Mouse (Mus musculus): ENCODE measurements around the gene Acbd6. TPM values are rescaled to one million over a fixed set of nuclear protein-coding genes. Genes with fewer than 3 reads are reported as not detected.

Gene Acbd6
- total RNA-seq (2017), result 26.7 and 36.8 TPM in 2 replicates

DNA sequence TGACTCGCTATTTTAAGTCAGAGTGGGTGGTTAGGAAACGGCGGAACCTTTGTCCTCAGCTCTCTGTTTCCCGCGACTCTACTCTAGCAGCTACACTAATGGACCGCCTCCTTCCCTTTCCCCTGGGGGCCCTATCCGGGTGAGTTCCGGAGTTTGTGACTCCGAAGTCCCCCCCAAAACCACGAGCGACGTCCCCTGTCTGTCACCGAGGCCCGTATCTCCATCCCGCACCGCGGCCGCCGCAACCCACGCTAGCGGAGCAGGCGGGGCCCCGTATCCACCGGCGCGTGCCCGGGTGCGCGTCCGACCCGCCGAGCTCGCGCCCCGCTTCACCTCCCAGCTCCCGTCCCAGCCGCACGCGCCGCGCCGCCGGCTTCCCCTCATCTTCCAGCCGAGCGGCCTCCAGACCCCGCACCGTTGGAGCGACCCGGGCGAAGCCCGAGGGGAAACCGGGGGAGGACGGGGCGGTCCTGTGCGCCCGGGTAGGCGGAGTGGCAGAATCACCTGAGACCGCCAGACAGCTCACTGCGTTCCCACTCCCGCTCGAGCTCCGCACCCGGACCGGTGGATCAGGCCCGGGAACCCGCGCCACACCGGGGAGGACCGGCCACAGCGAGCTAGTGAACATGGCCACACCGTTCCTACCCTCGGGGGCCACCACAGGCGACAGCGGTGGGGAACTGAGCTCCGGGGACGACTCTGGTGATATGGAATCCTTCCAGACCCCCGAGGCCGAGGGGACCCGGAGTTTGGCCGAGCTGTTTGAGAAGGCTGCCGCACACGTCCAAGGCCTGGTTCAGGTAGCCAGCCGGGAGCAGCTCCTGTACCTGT, at the start of gene Acbd6:
Gene Acbd6 (plus strand): TSS at position 109 of the 831 bp plus-strand sequence.
- peak; percentile 77 to 87 for ATAC-seq (replicated peaks in 1 of 2; ENCODE audit: insufficient read depth in 1 of 2, low FRiP score in 2 of 2, low TSS enrichment in 1 of 2, low read depth in 1 of 2, poor library complexity in 2 of 2, severe bottlenecking in 2 of 2)

DNA sequence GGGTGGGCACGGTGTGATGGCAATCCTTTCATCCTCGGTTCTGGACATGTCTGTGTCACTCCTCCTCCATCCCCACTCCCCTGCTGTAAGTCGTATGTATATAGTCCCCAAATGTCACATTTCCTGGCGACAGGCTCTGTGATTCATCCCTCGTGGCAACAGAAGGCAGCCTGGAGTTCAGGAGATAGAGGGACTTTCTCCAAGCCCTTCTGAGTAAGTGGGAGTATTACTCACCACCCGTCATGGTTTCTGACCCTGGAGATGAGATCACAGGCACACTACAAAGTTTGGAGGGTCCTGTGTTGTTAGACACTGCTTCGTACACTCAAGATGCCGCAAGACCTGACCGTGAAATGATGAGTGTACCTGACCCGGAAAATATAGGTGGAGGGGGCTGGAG, 47.7 kb upstream of the Acbd6 start:
- no peak for ATAC-seq (replicated peaks in 1 of 2; ENCODE audit: insufficient read depth in 1 of 2, low FRiP score in 2 of 2, low TSS enrichment in 1 of 2, low read depth in 1 of 2, poor library complexity in 2 of 2, severe bottlenecking in 2 of 2)

- no peak for ATAC-seq (replicated peaks in 1 of 2; ENCODE audit: insufficient read depth in 1 of 2, low FRiP score in 2 of 2, low TSS enrichment in 1 of 2, low read depth in 1 of 2, poor library complexity in 2 of 2, severe bottlenecking in 2 of 2)
Measured at GRCm38 (mm10) chr1:155515866-155516265, 42.1 kb upstream of the Acbd6 start.

DNA sequence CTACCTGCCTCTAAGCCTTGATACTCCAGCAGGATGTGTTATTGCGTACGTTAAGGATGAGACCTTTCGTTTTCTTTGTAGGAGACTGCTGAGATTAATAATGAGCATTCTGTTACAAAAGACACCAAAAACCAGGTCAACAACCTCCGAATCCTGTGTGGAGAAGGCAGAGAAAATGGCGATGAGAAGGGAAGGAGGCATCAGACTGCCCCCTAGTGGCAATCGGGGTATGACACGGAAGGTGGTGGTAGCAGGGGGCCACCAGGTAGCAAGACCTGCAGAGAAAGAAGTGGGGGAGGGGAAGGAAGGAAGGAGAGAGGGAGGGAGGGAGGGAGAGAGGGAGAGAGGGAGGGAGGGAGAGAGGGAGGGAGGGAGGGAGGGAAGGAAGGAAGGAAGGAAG, 41.3 kb upstream of the Acbd6 start:
- ATAC-seq (replicated peaks in 1 of 2; ENCODE audit: insufficient read depth in 1 of 2, low FRiP score in 2 of 2, low TSS enrichment in 1 of 2, low read depth in 1 of 2, poor library complexity in 2 of 2, severe bottlenecking in 2 of 2), result no peak

DNA sequence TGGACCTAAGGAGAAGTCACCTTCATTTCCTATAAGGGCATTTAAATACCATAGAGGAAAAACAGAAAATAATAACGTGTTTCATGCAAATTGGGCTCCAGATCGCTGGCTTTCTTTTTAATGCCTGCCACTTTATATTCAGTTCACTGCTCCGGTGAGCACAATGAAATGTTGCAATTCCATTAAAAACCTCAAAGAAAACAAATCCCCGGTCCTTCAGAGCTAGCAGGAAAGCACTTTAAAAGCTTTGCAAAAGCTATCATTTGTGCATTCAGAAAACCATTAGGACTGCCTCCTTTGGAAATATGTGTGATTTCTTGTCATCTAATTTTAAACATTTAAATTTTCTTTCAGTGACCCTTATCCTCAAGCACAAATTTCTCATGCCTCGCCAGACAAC, 40.9 kb upstream of the Acbd6 start:
- no peak for ATAC-seq (replicated peaks in 1 of 2; ENCODE audit: insufficient read depth in 1 of 2, low FRiP score in 2 of 2, low TSS enrichment in 1 of 2, low read depth in 1 of 2, poor library complexity in 2 of 2, severe bottlenecking in 2 of 2)

GRCm38 (mm10) chr1:155520285-155520684, 37.6 kb upstream of the Acbd6 start:
- no peak for ATAC-seq (replicated peaks in 1 of 2; ENCODE audit: insufficient read depth in 1 of 2, low FRiP score in 2 of 2, low TSS enrichment in 1 of 2, low read depth in 1 of 2, poor library complexity in 2 of 2, severe bottlenecking in 2 of 2)

DNA sequence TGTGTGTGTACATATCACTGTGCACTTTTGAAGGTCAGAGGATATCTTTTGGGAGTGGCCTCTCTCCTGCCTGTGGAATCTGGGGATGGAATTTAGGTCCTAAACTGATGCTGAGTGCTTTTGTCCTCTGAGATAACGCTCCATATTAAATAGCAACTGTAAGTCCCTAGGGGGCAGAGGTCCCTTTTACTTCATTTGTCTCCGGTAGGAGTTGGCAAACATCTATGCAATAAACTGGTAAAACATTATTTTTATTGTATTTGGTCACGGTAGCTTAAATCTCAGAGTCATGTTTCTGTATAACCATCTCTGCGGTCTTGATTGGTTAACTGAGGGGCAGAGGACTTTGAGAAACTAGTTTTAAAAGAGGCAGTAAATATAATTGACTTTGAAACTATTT, 35.4 kb upstream of the Acbd6 start:
- no peak for ATAC-seq (replicated peaks in 1 of 2; ENCODE audit: insufficient read depth in 1 of 2, low FRiP score in 2 of 2, low TSS enrichment in 1 of 2, low read depth in 1 of 2, poor library complexity in 2 of 2, severe bottlenecking in 2 of 2)

DNA sequence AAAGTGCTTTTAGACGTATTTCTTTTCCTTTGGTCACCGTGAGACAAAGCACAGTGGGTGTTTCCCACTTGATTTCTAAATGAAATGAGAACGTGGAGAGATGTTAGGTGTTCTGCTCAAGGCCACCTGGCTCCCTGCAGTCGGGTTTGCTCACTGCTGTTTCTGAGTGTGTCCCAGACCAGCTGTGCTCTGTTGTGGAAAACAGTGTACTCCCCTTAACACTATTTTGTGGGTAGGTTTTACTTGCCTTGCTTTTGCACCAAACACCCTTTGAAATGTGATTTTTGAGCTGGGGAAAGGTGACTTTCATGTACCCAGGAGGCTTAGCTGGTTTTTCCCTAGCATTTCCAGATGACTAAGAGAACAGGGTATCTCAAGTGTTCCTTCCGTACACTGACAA, 31.7 kb upstream of the Acbd6 start:
- no peak for ATAC-seq (replicated peaks in 1 of 2; ENCODE audit: insufficient read depth in 1 of 2, low FRiP score in 2 of 2, low TSS enrichment in 1 of 2, low read depth in 1 of 2, poor library complexity in 2 of 2, severe bottlenecking in 2 of 2)

- ATAC-seq (replicated peaks in 1 of 2; ENCODE audit: insufficient read depth in 1 of 2, low FRiP score in 2 of 2, low TSS enrichment in 1 of 2, low read depth in 1 of 2, poor library complexity in 2 of 2, severe bottlenecking in 2 of 2), result no peak
Measured at GRCm38 (mm10) chr1:155527027-155527786, 30.7 kb upstream of the Acbd6 start.

DNA sequence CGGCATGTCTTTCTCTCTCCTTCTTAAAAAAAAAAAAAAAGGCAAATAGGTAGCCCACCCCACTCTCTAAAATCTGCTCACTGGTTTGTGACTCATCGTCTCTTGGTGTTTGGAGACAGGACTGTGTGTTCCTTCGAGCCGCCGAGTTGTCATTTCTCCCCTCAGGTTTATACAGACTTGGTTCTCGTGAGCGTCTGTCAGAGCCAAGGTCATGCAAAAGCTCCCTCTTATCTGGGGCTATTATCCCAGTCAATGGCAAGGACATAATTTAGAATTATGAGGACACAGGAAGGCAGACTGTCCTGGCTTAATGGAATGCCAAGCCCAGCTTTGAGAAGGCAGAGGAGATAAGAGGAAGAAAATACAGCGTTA, 30.1 kb upstream of the Acbd6 start:
- no peak for ATAC-seq (replicated peaks in 1 of 2; ENCODE audit: insufficient read depth in 1 of 2, low FRiP score in 2 of 2, low TSS enrichment in 1 of 2, low read depth in 1 of 2, poor library complexity in 2 of 2, severe bottlenecking in 2 of 2)

DNA sequence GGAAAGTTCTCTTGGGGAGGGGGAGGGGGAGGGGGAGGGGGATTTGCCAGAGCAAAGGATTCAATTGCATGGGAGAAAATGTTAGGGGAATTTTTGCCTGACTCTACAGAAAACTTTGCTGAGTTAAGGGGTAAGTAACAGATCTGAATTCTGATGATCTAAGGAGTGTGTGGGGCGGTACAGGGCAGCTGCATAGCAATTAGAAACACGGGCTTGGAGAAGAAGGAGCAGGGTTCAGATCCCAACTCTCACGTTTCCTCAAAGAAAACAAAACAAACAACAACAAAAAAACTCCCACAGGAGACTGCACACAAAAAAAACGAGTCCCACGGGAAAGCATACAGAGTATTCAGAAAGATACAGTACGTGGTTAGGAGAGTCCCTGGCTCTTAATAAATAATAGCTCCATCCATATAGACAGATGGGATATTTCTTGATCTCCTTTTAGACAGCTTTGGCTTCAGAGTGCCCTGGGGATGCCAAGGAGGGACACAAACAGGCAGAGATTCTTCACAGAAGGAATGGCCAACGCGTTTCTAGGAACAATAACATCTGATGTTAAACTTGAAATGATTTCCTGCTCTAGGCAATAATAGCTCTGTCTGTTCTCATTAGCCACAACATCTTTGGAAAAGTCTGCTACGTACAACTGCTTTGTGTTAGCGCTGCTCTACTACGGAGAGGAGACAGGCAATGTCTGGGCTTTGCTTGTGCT, 29.4 kb upstream of the Acbd6 start:
- ATAC-seq (replicated peaks in 1 of 2; ENCODE audit: insufficient read depth in 1 of 2, low FRiP score in 2 of 2, low TSS enrichment in 1 of 2, low read depth in 1 of 2, poor library complexity in 2 of 2, severe bottlenecking in 2 of 2), result no peak

GRCm38 (mm10) chr1:155529120-155529963, 28.6 kb upstream of the Acbd6 start:
- no peak for ATAC-seq (replicated peaks in 1 of 2; ENCODE audit: insufficient read depth in 1 of 2, low FRiP score in 2 of 2, low TSS enrichment in 1 of 2, low read depth in 1 of 2, poor library complexity in 2 of 2, severe bottlenecking in 2 of 2)

DNA sequence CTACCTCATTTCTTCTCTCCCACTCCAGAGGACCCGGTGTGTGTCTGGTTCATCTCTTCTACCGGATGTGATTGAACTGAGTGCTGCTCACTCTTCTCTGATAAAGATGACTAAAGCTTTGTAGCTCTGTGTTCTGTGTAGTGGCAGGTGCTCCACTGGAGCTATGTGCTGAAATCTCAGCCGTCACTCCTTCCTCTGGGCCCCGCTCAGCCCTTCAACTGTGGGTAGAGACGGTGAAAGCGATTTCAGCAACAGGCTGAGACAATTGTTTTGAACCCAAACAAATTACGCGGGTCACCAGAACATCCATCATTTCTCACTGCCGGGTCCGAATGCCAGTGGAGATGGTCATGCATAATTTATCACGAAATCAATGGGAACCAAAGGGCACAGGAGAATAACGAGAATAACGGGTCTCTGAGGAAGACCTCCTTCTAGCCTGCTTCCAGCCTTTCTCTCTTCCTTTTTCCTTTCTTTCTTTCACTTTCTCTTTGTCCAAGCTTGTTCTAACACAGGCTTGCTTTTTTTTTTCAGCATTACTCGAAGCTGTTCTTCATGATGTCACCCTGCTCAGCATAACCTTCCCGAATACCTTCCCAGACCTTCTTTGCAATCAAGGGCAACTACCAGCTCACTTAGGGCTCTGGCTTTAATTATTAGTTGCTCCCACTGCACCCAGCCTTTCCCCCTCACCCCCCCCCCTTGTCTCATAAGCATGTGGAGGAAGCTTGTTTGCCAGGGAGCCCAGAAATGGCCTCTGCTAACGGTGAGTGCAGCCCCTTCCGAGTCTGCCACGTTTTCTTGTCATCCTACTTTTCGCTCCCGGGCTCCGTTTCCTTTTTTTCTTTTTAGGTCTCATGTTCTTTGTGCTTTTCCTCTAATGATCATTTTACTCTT, 27.1 kb upstream of the Acbd6 start:
- ATAC-seq (replicated peaks in 1 of 2; ENCODE audit: insufficient read depth in 1 of 2, low FRiP score in 2 of 2, low TSS enrichment in 1 of 2, low read depth in 1 of 2, poor library complexity in 2 of 2, severe bottlenecking in 2 of 2), result no peak

GRCm38 (mm10) chr1:155532396-155532795, 25.5 kb upstream of the Acbd6 start:
- no peak for ATAC-seq (replicated peaks in 1 of 2; ENCODE audit: insufficient read depth in 1 of 2, low FRiP score in 2 of 2, low TSS enrichment in 1 of 2, low read depth in 1 of 2, poor library complexity in 2 of 2, severe bottlenecking in 2 of 2)

DNA sequence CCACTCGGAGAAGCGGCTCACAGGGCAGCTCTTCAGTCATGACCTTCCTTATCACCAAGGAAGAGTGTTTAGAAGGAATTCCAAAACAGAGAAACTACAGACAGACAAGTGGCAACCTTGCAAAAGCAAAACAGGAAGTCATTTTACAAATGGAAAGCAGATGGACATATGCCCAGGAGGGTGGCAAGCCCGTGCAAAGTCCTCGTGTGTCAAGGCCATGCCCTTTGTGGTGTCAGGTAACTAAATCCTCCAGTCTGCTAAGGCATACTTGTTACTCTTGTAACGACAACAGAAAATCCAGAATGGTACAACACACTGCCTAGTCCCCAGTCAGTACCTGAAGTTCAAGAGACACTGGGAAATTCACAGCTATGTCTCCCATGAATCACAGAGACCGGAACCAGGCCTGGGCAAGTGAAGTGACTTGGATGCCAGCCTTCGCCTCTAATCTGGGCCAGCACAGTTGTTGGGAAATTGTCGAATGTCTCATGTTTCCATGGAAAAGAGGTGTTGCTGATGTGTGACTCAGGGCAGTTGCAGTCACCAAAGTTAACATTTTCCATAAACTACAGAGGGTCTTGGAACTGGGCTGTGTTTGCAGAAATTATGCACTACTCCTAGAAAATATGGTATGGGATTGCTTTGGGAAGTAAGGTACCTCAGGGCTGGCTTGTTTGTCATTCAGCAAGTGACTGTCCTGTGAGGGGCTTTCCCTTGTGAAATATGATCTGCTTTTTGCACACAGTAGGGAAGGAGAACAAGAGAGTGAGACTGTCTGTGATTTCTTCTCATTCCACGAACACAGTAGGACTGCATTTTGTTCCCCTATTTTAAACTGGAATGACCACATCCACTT, 24.9 kb upstream of the Acbd6 start:
- no peak for ATAC-seq (replicated peaks in 1 of 2; ENCODE audit: insufficient read depth in 1 of 2, low FRiP score in 2 of 2, low TSS enrichment in 1 of 2, low read depth in 1 of 2, poor library complexity in 2 of 2, severe bottlenecking in 2 of 2)

- no peak for ATAC-seq (replicated peaks in 1 of 2; ENCODE audit: insufficient read depth in 1 of 2, low FRiP score in 2 of 2, low TSS enrichment in 1 of 2, low read depth in 1 of 2, poor library complexity in 2 of 2, severe bottlenecking in 2 of 2)
Measured at GRCm38 (mm10) chr1:155533689-155533965, 24.3 kb upstream of the Acbd6 start.
